Mouse (Mus musculus) CH12.LX (cell line): ENCODE measurements around the gene Hes5. TPM values are rescaled to one million over a fixed set of nuclear protein-coding genes. Genes with fewer than 3 reads are reported as not detected.

Source experiments
- DNase-seq: peaks from one replicate; pipeline ENCODE4 v3.0.0-alpha.2; 2013; ENCODE audit errors: extremely low read depth
- H3K27ac ChIP-seq: 2 replicates; pipeline ENCODE4 v1.5.1; 2012; ENCODE audit warnings: low read depth, mild to moderate bottlenecking, control low read depth, moderate library complexity; ENCODE audit not compliant: insufficient read depth
- H3K27me3 ChIP-seq: replicated peaks from 2 replicates; pipeline ENCODE3; 2012; ENCODE audit warnings: inconsistent platforms
- H3K36me3 ChIP-seq, 2 experiments: replicated peaks in 1 of 2; 2 replicates each; pipeline versions ENCODE3 to v1.6.1; 2012; ENCODE audit warnings: inconsistent platforms in 1 of 2, low read length in 1 of 2, mild to moderate bottlenecking in 1 of 2, mixed read lengths in 1 of 2, moderate library complexity in 1 of 2; ENCODE audit not compliant: control insufficient read depth in 1 of 2, insufficient read depth in 1 of 2
- H3K4me1 ChIP-seq, 2 experiments: 2 replicates each; pipeline ENCODE4 v1.6.1; 2012; ENCODE audit warnings: inconsistent platforms in 1 of 2, moderate library complexity in 1 of 2; ENCODE audit not compliant: insufficient read depth in 2 of 2, control insufficient read depth in 1 of 2
- H3K4me2 ChIP-seq: 2 replicates; pipeline ENCODE4 v1.6.1; 2012; ENCODE audit warnings: low read depth, mild to moderate bottlenecking, control low read depth; ENCODE audit not compliant: poor library complexity, insufficient read depth, severe bottlenecking
- H3K4me3 ChIP-seq, 3 experiments: fragments of 150-350 bp in 1 of 3; sonication (generic) in 1 of 3; replicated peaks in 1 of 3; 2 replicates each; pipeline versions ENCODE3 to v1.5.1; 2011 to 2012; ENCODE audit warnings: low read depth in 2 of 3, low read length in 2 of 3, mild to moderate bottlenecking in 2 of 3, moderate library complexity in 2 of 3, control low read depth in 1 of 3, improper control_type of control experiment in 1 of 3, inconsistent platforms in 1 of 3, mixed read lengths in 1 of 3; ENCODE audit not compliant: poor library complexity in 1 of 3
- H3K79me2 ChIP-seq: replicated peaks from 2 replicates; pipeline ENCODE4 v1.6.1; 2012; ENCODE audit warnings: mild to moderate bottlenecking, moderate library complexity; ENCODE audit not compliant: control insufficient read depth, poor library complexity, insufficient read depth, severe bottlenecking; ENCODE audit errors: extremely low read depth
- H3K9ac ChIP-seq: 2 replicates; pipeline ENCODE4 v1.6.1; 2012; ENCODE audit warnings: low read depth, mild to moderate bottlenecking, control low read depth, moderate library complexity; ENCODE audit not compliant: insufficient read depth
- H3K9me3 ChIP-seq: replicated peaks from 2 replicates; pipeline ENCODE3; 2012; ENCODE audit warnings: low read length, inconsistent platforms, mixed read lengths
- BHLHE40 ChIP-seq: IDR thresholded peaks from 2 replicates; pipeline ENCODE4 v1.6.1; 2011; ENCODE audit warnings: mild to moderate bottlenecking, low read depth, low read length, improper control_type of control experiment
- CHD1 ChIP-seq: IDR thresholded peaks from 2 replicates; pipeline ENCODE4 v1.6.1; 2012; ENCODE audit warnings: low read depth, low read length, improper control_type of control experiment, inconsistent platforms
- CHD2 ChIP-seq: IDR thresholded peaks from 2 replicates; pipeline ENCODE4 v1.6.1; 2011; ENCODE audit warnings: low read length, improper control_type of control experiment
- CTCF ChIP-seq, 2 experiments: IDR thresholded peaks in 1 of 2; conservative IDR thresholded peaks in 1 of 2; 2 replicates each; pipeline ENCODE4 v1.5.1; 2011 to 2012; ENCODE audit warnings: low read depth in 2 of 2, low read length in 2 of 2, improper control_type of control experiment in 1 of 2, inconsistent platforms in 1 of 2, mild to moderate bottlenecking in 1 of 2, moderate library complexity in 1 of 2
- E2F4 ChIP-seq: IDR thresholded peaks from 2 replicates; pipeline ENCODE4 v1.6.1; 2011; ENCODE audit warnings: low read depth, low read length, improper control_type of control experiment; ENCODE audit not compliant: insufficient replicate concordance
- EP300 ChIP-seq: IDR thresholded peaks from 2 replicates; pipeline ENCODE4 v1.6.1; 2011; ENCODE audit warnings: low read length, improper control_type of control experiment
- IRF4 ChIP-seq: IDR thresholded peaks from 2 replicates; pipeline ENCODE4 v1.6.1; 2014; ENCODE audit warnings: low read depth, mild to moderate bottlenecking, inconsistent platforms, low read length, improper control_type of control experiment
- JUND ChIP-seq: conservative IDR thresholded peaks from 2 replicates; pipeline ENCODE4 v1.6.1; 2011; ENCODE audit warnings: low read depth, low read length, improper control_type of control experiment
- KAT2A ChIP-seq: IDR thresholded peaks from 2 replicates; pipeline ENCODE4 v1.6.1; 2012; ENCODE audit warnings: low read length, improper control_type of control experiment, inconsistent platforms; ENCODE audit not compliant: insufficient replicate concordance
- MAX ChIP-seq: IDR thresholded peaks from 2 replicates; pipeline ENCODE4 v1.6.1; 2011; ENCODE audit warnings: low read length, improper control_type of control experiment
- POLR2A ChIP-seq: IDR thresholded peaks from 2 replicates; pipeline ENCODE4 v1.6.1; 2011; ENCODE audit warnings: low read depth, mild to moderate bottlenecking, improper control_type of control experiment, low read length
- POLR2AphosphoS2 ChIP-seq: IDR thresholded peaks from 2 replicates; pipeline ENCODE4 v1.6.1; 2011; ENCODE audit warnings: low read depth, low read length, improper control_type of control experiment
- RAD21 ChIP-seq: IDR thresholded peaks from 2 replicates; pipeline ENCODE4 v1.6.1; 2011; ENCODE audit warnings: low read depth, mild to moderate bottlenecking, low read length, improper control_type of control experiment, moderate library complexity
- RCOR1 ChIP-seq: conservative IDR thresholded peaks from 2 replicates; pipeline ENCODE4 v1.6.1; 2012; ENCODE audit warnings: low read depth, mild to moderate bottlenecking, inconsistent platforms, low read length, improper control_type of control experiment
- UBTF ChIP-seq: IDR thresholded peaks from 2 replicates; pipeline ENCODE4 v1.6.1; 2012; ENCODE audit warnings: low read depth, mild to moderate bottlenecking, inconsistent platforms, low read length, improper control_type of control experiment, moderate library complexity
- USF1 ChIP-seq: IDR thresholded peaks from 2 replicates; pipeline ENCODE4 v1.6.1; 2014; ENCODE audit warnings: low read depth, mild to moderate bottlenecking, inconsistent platforms, low read length, improper control_type of control experiment
- USF2 ChIP-seq: conservative IDR thresholded peaks from 2 replicates; pipeline ENCODE4 v1.6.1; 2011; ENCODE audit warnings: low read depth, low read length, improper control_type of control experiment
- ZC3H11A ChIP-seq: IDR thresholded peaks from 2 replicates; pipeline ENCODE4 v1.6.1; 2012; ENCODE audit warnings: low read depth, mild to moderate bottlenecking, inconsistent platforms, low read length, improper control_type of control experiment
- ZMIZ1 ChIP-seq: IDR thresholded peaks from 2 replicates; pipeline ENCODE4 v1.6.1; 2012; ENCODE audit warnings: low read depth, mild to moderate bottlenecking, inconsistent platforms, low read length, improper control_type of control experiment
- ZNF384 ChIP-seq: IDR thresholded peaks from 2 replicates; pipeline ENCODE4 v1.6.1; 2012; ENCODE audit warnings: low read depth, low read length, improper control_type of control experiment, inconsistent platforms
- dilution Hi-C: fragments of 300-500 bp; cut with MboI; formaldehyde crosslinking; loops from 2 replicates; pipeline ENCODE4 v1.14.3; 2020; ENCODE audit warnings: low sequenced_read_pairs; ENCODE audit not compliant: extremely low pct_unique_long_range_greater_than_20kb, extremely low pct_ligation_motif_present
- in situ Hi-C: fragments of 300-500 bp; cut with MboI; formaldehyde crosslinking; loops from 3 replicates; pipeline ENCODE4 v1.14.3; 2019; ENCODE audit warnings: low sequenced_read_pairs, low pct_ligation_motif_present, low pct_unique_long_range_greater_than_20kb, mixed read lengths
- polyA plus RNA-seq: library from polyadenylated mRNA; unstranded; fragments of >175 nt; gene quantifications from 2 replicates; pipeline ENCODE4 v1.2.1, GENCODE M21; 2012; ENCODE audit warnings: low read depth; ENCODE audit not compliant: insufficient read length
- total RNA-seq, 2 experiments: library from RNA; depleted of rRNA; stranded (reverse); fragments of 300-350 nt in 1 of 2; fragments of >200 nt in 1 of 2; gene quantifications; 2 replicates each; pipeline ENCODE4 v1.2.3; 2012 to 2014

Hes5 gene
- total and polyA plus RNA-seq, 3 experiments, result 1.7 to 6.8 (median 2.1) TPM

- no peaks in the 10 kb centered on the region for H3K79me2 ChIP-seq
- in situ Hi-C loops (no loop called here), dilution Hi-C loops (no loop called here)
- H3K27ac ChIP-seq, result no peak overlapping the region
- no peaks in the 10 kb centered on the region for H3K4me1 ChIP-seq
- TF ChIP-seq UBTF (no peak), CHD1 (no peak), RAD21 (no peak), CHD2 (no peak), EP300 (no peak), ZNF384 (no peak), MAX (no peak), BHLHE40 (no peak), RCOR1 (no peak), KAT2A (no peak), USF1 (no peak), ZC3H11A (no peak), POLR2AphosphoS2 (no peak), ZMIZ1 (no peak), POLR2A (no peak), IRF4 (no peak), USF2 (no peak), JUND (no peak)
- H3K36me3 ChIP-seq, result no peaks in the 10 kb centered on the region
- H3K4me2 ChIP-seq, result no peak overlapping the region
- H3K27me3 ChIP-seq, result peaks cover 96% of the 10 kb centered on the region
- H3K4me3 ChIP-seq, result no peak overlapping the region
- no peaks in the 10 kb centered on the region for H3K9me3 ChIP-seq
- no peak overlapping the region for H3K9ac ChIP-seq
- no peak for DNase-seq
These were observed 45.6 kb downstream of the Hes5 start for GRCm38 (mm10) chr4:155006296-155006695.

- Histone ChIP-seq H3K9me3 (no peaks in the 10 kb centered on the region), H3K4me2 (no peak overlapping the region), H3K4me1 (peaks cover 4 to 8% of the 10 kb centered on the region in 2 experiments), H3K9ac (no peak overlapping the region), H3K27me3 (peaks cover 96% of the 10 kb centered on the region), H3K27ac (no peak overlapping the region), H3K79me2 (no peaks in the 10 kb centered on the region), H3K4me3 (no peak overlapping the region), H3K36me3 (no peaks in the 10 kb centered on the region)
- in situ Hi-C loops (no loop called here), dilution Hi-C loops (no loop called here)
- no peak for TF ChIP-seq CTCF (conservative IDR thresholded peaks at IDR 0.05 in 1 of 2, IDR thresholded peaks at IDR 0.05 in 1 of 2; ENCODE audit: low read depth in 2 of 2, low read length in 2 of 2)
- TF ChIP-seq E2F4, result no peak
- DNase-seq, result no peak
These were observed 46.9 kb downstream of the Hes5 start for GRCm38 (mm10) chr4:155007641-155008040.
